Mouse (Mus musculus) cerebellum, adult 2 months (tissue): ENCODE data around the gene Lsm11.

Experiments used
- CTCF ChIP-seq: fragments of 200-500 bp; IDR thresholded peaks from 2 replicates; pipeline ENCODE4 v1.5.1; 2011; ENCODE audit warnings: low read depth, mild to moderate bottlenecking, control low read depth, low read length, moderate library complexity, borderline replicate concordance; ENCODE audit not compliant: insufficient read depth
- POLR2A ChIP-seq: fragments of 200-500 bp; IDR thresholded peaks from 2 replicates; pipeline ENCODE4 v1.6.1; 2011; ENCODE audit warnings: low read length, control low read depth, borderline replicate concordance; ENCODE audit not compliant: insufficient read depth

GRCm38 (mm10) chr11:45918836-45919235 lies 25.9 kb downstream of the Lsm11 start:
- TF ChIP-seq CTCF (no peak), POLR2A (no peak)
